Mouse (Mus musculus): ENCODE data around the gene Atp1a2.

The Atp1a2 gene

DNA sequence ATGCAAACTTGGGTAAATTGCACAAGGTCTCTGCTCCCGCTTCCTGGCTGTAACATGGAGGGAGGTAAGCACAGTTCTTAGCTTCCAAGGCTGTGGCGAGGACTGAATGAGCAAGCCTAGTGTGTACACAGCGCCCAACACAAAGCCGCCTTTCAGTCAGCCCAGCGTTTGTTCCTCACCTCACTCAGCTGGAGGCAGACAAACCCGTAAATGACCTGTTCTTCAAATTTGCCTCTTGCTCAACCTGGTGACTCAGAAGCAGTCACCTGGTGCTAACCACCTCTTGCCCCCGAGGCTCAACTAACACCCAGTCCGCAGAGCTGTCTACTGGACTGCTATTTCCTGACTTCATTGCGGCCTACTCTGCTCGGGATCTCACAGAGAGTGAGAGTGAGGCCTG is 10.1 kb upstream of the Atp1a2 start:
- intact Hi-C loops (cut with DNase I): loop anchor here (5.0 to 10.0 kb wide), 3 partner anchors 36 to 161 kb away; partner anchors contain the start of gene Dcaf8

GRCm38 (mm10) chr1:172306885-172307284 is 9.0 kb upstream of the Atp1a2 start:
- intact Hi-C loops (cut with DNase I): loop anchor here (5.0 to 10.0 kb wide), 3 partner anchors 35 to 160 kb away; partner anchors contain the start of gene Dcaf8

GRCm38 (mm10) chr1:172306196-172306595 is 8.3 kb upstream of the Atp1a2 start:
- intact Hi-C loops (cut with DNase I): loop anchor here (5.0 to 10.0 kb wide), 3 partner anchors 34 to 159 kb away; partner anchors contain the start of gene Dcaf8

- intact Hi-C loops (cut with DNase I): loop anchor here (5.0 to 10.0 kb wide), 3 partner anchors 33 to 158 kb away; partner anchors contain the start of gene Dcaf8
Observed at GRCm38 (mm10) chr1:172305635-172306034, 7.8 kb upstream of the Atp1a2 start.

GRCm38 (mm10) chr1:172305153-172305552 is 7.3 kb upstream of the Atp1a2 start:
- intact Hi-C loops (cut with DNase I): loop anchor here (5.0 to 10.0 kb wide), 3 partner anchors 33 to 158 kb away; partner anchors contain the start of gene Dcaf8

- intact Hi-C loops (cut with DNase I): loop anchor here (5.0 to 10.0 kb wide), 2 partner anchors 60 to 87 kb away; partner anchors contain the start of gene Casq1
Observed at GRCm38 (mm10) chr1:172304443-172304842, 6.6 kb upstream of the Atp1a2 start.

DNA sequence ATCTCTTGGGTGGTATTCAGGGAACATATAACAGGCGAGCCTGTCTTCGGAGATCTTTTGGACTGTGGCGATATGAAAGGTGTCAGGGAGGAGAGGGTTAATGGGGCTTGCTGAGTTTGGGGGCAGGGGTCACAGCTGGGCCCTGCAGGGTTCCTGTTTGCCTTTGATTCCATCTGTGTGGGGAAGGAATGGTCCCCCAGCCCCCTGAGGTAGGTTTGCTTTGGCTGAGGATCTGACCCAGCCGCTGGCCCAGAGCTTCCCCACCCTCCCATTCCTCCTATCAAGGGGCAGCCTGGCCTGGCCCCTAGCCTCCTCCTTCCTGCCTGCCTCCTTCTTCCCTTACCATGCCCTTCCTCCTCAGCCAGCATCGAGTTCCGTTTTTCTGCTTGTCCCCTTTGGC is 5.0 kb upstream of the Atp1a2 start:
- intact Hi-C loops (cut with DNase I): loop anchor here (5.0 to 10.0 kb wide), 2 partner anchors 58 to 86 kb away; partner anchors contain the start of gene Casq1

DNA sequence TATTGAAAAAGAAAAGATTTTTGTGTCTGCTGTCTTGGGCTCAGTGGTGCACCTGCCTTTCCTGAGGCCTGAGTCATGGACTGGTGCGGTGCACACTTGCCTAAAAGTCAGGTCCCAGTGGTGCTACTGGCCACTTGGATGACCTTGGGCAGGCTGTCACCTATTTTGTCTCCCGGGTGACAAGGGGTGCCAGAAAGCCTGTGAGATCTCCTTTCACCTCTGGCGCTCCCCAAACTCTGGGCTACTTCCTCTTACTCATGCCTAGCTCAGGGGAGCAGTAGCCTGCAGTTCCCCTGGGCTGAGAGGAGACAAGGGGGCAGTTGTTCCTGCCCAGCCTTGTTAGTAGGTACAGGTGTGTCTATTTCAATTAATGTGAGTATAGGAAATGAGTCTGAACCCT is 4.4 kb upstream of the Atp1a2 start:
- intact Hi-C loops (cut with DNase I): loop anchor here (5.0 to 10.0 kb wide), 2 partner anchors 58 to 85 kb away; partner anchors contain the start of gene Casq1

GRCm38 (mm10) chr1:172301180-172301579 is 3.3 kb upstream of the Atp1a2 start:
- intact Hi-C loops (cut with DNase I): loop anchor here (5.0 to 10.0 kb wide), 2 partner anchors 56 to 84 kb away; partner anchors contain the start of gene Casq1

DNA sequence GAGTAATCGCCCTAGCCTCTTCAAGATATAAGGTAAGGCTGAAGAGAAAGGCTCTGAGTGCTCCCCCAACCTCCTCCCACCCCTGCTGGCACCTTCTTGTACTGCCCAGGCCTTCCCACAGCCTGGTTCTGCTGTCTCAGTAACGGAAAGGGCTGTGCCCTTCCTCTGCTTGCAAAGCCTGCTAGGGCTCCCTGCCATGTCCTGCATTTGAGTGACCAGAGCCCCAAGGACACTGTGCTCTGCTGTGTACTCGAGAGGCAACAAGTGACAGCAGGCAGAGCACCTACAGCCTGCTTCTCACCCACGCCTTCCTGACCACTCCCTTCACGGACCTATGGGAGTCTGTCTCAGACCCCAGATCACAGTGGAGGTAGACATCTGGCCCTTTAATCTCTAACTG is 2.4 kb upstream of the Atp1a2 start:
- intact Hi-C loops (cut with DNase I): loop anchor here (5.0 to 10.0 kb wide), 2 partner anchors 55 to 83 kb away; partner anchors contain the start of gene Casq1

DNA sequence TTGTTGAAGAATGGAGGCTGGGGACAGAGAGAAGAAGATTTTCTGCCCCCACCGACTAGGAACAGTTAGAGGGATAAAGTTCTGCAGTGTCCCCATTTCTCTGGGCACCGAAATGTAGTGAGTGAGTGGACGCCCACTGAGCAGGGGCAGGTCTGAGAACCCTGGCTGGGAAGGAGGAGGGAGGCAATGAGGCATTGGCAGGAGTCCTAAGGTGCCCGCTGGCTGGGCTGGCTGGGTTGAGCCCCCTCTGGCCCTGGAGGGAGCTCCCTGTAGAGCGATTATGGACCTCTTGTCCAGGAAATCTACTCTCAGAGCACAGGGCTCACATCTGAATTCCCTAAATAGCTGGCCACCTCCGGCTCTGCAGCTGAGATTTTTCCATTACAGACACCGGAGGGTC is 1.7 kb upstream of the Atp1a2 start:
- intact Hi-C loops (cut with DNase I): no loop called here

- intact Hi-C loops (cut with DNase I): no loop called here
Observed at GRCm38 (mm10) chr1:172296816-172297510, 901 bp downstream of the Atp1a2 start.

GRCm38 (mm10) chr1:172295751-172296197 is 2.1 kb downstream of the Atp1a2 start:
- intact Hi-C loops (cut with DNase I): no loop called here

GRCm38 (mm10) chr1:172293449-172293848 is 4.4 kb downstream of the Atp1a2 start:
- intact Hi-C loops (cut with DNase I): no loop called here

DNA sequence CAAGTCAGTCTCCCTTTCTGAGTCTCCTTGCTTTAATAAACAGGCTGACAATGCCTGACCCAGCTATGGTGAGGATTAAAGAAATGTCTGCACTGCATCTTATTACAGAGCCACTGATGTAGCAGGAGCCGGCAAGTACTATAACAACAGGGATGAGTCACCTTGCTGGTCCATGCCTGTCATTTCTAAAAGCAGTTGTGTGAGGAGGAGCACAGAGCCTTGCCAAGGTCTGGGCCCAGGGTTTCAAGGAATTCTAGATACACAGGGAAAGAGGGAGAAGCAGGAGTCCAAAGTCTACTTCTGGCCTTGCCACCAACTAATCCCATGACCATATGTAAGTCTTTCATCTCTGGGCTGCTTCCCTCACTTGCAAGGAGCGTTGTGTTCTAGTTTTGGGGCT is 5.0 kb downstream of the Atp1a2 start:
- intact Hi-C loops (cut with DNase I): no loop called here

DNA sequence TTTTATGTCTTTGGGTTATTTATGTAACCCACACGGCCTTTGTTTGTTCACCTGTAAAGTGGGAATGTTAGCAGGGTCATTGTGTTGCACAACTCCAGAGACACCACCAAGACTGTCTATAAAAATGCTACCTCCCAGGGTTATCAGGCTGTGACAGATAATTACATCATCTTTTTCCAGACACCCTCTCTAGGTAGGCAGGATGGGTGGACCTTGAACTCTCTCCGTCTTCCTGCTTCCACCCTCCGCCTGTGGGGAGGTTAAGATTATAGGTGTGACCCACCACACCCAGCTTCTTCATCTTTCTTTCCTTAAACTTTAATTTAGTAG is 8.3 kb downstream of the Atp1a2 start:
- intact Hi-C loops (cut with DNase I): no loop called here

GRCm38 (mm10) chr1:172288900-172289616 is 8.8 kb downstream of the Atp1a2 start:
- intact Hi-C loops (cut with DNase I): no loop called here

DNA sequence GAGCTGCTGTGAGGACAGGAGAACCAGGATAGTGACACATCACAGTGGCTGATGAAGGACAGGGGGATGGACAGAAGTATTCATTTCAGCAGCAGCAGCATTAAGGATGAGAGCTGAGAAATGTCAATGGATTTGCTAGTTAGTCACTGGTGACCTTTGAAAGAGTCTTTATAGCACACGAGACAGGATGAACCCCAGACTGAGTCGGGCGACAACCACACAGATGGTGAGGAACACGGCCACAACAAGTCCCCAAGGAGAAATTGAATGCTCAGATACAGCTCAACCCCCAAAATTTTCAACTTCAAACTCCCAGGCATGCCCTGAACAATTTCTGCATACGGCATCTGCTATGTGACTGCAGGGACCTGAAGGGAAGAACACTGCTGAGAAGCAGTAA is 11.1 kb downstream of the Atp1a2 start:
- intact Hi-C loops (cut with DNase I): no loop called here

- intact Hi-C loops (cut with DNase I): no loop called here
Observed at GRCm38 (mm10) chr1:172284221-172284620, 13.6 kb downstream of the Atp1a2 start.

DNA sequence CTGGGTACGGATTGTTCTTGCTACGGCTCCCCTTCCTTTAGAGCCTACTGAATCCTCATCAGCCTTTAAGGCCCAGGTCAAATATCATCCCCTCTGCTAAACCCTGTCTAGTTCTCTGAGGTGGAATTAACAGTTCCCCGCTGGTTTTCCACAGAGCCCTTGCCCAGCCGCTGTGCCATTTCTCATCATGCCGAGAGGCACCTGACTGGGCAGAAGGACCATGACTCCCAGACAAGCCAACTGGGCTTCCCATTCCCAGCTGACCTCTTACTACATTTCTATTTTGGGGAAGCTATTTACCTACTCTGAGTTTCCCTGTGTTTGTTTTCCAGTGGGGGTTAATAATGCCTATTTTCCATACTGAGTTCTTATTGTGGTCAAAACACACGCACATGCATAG is 14.8 kb downstream of the Atp1a2 start:
- intact Hi-C loops (cut with DNase I): no loop called here

- intact Hi-C loops (cut with DNase I): no loop called here
Observed at GRCm38 (mm10) chr1:172281522-172282254, 16.2 kb downstream of the Atp1a2 start.
